Mouse (Mus musculus) regulatory T cell (primary cell): ENCODE data around the gene Hcls1.

ENCODE experiments used
- in situ Hi-C: fragments of 300-600 bp; cut with MboI, MseI; formaldehyde crosslinking; loops from one replicate; pipeline ENCODE4 v1.15.1; 2025; ENCODE audit warnings: high pct_unique_total_duplicates

The Hcls1 gene

DNA sequence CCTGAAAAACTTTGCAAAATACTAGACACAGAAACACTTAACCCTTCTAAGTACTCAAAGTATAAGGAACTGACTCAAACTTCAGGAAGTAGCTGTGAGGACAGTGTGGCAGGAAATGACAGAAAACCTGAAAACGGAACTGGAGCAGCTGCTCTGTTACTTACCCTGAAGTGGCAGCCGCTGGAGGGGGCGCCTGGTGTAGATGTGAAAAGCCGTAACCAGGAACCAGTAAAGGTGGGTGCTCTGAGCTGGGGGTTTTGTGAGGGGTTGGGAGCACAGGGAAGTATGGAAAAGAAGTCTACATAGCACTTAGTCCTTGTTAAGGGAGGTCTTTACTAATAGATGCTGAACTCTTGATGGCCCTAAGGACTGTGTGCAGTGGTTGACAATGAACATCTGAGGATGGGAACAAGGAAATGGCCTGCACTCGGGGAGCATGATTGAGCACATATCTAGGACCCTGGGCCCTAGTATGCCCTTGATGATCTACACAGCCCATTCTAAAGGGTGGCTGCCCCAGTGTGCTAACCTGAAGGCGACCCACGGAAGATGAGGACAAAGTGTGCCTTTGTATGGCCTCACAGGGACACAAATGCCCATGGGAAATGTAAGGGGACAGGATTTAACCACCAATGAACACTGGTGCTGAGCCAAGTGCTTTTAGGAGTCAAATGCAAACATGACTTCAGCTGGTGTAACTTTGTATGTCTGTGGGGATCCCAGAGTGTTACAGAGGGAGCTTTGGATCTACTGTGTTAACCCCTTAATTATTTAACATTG, at the start of gene Hcls1:
TSS of gene Hcls1 (plus strand) at position 143 of the 780 bp plus-strand sequence.
- in situ Hi-C loops: no loop called here

GRCm38 (mm10) chr16:36885912-36886311, 48.9 kb upstream of the Hcls1 start:
- in situ Hi-C loops: loop anchor here (5.0 kb wide), 1 partner anchor 126 kb away; the partner anchor contains the start of gene Polq

DNA sequence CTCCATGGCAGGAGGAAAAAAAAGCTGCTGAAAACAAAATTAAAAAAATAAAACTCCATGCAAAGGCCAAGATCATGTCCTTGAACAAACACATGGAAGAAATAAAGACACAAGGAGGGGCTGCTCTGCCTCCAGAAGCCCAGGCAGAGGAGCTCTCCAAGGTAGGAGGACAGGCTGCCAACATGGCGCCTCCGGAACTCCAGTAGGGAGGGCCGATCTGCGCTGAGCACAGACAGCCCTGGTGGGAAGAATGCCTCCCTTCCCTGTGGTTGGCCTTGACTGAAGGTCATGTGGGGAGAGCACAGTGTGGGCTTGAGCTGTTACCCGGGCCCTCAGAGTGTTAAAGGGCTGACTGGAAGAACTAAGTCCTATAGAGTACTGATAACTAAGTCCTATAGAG, 47.2 kb upstream of the Hcls1 start:
- in situ Hi-C loops: loop anchor here (5.0 kb wide), 1 partner anchor 125 kb away; the partner anchor contains the start of gene Polq

- in situ Hi-C loops: no loop called here
Measured at GRCm38 (mm10) chr16:36890559-36890958, 44.2 kb upstream of the Hcls1 start.

GRCm38 (mm10) chr16:36891415-36891814, 43.4 kb upstream of the Hcls1 start:
- in situ Hi-C loops: no loop called here

GRCm38 (mm10) chr16:36893317-36893716, 41.5 kb upstream of the Hcls1 start:
- in situ Hi-C loops: no loop called here

GRCm38 (mm10) chr16:36896712-36897111, 38.1 kb upstream of the Hcls1 start:
- in situ Hi-C loops: no loop called here

GRCm38 (mm10) chr16:36903156-36903555, 31.6 kb upstream of the Hcls1 start:
- in situ Hi-C loops: no loop called here

GRCm38 (mm10) chr16:36911909-36912308, 22.9 kb upstream of the Hcls1 start:
- in situ Hi-C loops: no loop called here

GRCm38 (mm10) chr16:36912311-36912710, 22.5 kb upstream of the Hcls1 start:
- in situ Hi-C loops: no loop called here

DNA sequence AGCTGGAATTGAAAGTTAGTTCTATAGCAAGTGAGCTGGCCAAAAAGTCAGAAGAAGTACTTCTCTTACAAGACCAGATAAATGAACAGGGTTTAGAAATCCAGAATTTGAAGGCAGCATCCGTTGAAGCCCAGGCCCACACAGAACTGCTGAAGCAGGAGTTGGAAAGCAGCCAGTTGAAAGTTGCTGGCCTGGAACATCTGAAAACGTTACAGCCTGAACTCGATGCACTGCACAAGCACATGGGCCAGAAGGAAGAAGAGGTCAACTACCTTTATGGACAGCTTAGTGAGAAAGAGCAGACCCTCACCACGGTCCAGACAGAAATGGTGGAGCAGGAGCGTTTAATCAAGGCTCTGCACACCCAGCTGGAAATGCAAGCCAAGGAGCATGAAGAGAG, 20.6 kb upstream of the Hcls1 start:
- in situ Hi-C loops: no loop called here

GRCm38 (mm10) chr16:36918505-36918904, 16.3 kb upstream of the Hcls1 start:
- in situ Hi-C loops: no loop called here

- in situ Hi-C loops: no loop called here
Measured at GRCm38 (mm10) chr16:36920410-36920809, 14.4 kb upstream of the Hcls1 start.

DNA sequence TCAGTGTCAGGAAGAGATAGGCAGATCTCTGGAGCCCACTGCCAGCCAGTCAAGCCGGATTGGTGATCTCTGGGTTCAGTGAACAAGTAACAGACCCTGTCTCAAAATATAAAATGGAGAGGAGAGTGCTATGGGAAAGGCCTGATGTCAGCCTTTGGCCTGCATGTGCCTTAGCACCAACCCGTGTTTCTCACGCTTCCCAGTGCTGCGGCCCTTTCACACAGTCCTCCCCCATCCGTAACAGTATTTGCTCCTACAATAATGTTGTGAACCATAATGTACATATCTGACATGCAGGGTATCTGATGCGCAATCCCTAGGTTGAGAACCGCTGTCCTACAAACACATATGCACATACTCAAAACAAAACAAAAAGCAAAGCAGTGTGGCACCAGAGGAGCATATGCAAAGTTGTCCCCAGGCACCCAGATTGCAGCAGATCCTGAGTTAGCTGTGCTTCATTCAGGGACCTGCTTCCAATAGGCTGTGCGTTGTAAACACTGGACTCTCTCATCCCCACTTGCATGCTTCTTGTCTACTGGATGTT, 13.6 kb upstream of the Hcls1 start:
- in situ Hi-C loops: no loop called here

- in situ Hi-C loops: no loop called here
Measured at GRCm38 (mm10) chr16:36921980-36922379, 12.8 kb upstream of the Hcls1 start.

DNA sequence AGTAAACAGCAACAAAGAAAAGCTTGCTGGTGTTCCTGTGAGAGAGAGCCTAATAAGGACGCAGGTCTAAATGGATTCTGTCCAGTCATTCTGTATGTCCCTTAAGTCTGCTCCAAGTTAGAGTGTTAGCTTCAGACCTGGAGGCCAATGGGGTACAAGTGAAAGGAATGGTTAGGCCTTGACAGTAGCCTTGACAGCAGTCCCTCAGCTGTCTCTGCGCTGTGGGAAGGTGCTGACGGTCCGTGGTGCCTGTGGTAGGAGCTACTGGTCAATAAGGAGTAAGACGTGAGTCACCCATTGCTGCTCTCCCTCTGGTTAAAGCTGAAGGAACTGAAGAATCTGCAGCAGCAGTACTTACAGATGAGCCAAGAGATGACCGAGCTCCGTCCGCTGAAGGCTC, 10.5 kb upstream of the Hcls1 start:
- in situ Hi-C loops: no loop called here

- in situ Hi-C loops: no loop called here
Measured at GRCm38 (mm10) chr16:36925351-36925750, 9.4 kb upstream of the Hcls1 start.

GRCm38 (mm10) chr16:36925797-36926196, 9.0 kb upstream of the Hcls1 start:
- in situ Hi-C loops: no loop called here

DNA sequence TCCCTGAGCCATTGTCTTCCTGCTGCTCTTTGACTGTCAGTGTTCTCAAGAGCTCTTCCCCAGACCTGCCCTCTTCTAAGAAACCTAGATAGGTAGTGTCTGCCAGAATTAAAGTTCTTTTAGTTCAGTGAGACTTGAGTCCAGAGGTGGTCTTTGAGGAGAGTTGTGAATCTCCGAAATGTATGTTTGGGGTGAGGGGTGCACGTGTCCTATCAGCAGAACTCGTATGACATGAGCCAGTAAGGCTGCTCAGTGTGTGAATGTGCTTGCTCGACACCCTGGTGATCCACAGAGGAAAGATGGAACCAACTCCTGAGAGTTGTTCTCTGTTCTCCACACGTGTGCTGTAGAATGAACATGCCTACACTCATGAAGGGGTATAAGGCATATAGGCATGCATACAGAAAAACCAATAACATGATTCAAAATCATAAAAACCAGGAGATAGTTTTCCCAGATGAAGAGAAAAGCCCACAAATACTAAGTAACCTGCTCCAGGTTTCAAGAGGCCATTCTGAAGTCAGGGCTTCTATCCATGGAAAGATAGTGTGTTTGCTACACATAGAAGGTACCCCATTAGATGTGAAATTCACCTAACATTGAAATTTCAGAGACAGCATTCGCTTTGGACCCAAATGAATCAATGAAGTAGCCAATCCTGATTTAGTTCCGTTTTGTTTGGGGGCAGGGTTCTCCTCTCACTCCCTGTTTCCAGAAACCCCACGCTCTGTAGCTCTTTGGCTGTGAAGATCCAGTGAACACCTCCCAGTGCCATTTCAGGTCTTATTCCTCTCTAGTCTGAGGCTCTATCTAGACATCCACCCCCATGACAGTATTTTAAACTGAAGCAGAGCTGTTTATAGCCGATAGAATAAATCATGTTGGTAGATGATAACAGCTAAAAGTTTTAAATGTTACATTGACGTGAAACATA, 8.0 kb upstream of the Hcls1 start:
- in situ Hi-C loops: no loop called here

DNA sequence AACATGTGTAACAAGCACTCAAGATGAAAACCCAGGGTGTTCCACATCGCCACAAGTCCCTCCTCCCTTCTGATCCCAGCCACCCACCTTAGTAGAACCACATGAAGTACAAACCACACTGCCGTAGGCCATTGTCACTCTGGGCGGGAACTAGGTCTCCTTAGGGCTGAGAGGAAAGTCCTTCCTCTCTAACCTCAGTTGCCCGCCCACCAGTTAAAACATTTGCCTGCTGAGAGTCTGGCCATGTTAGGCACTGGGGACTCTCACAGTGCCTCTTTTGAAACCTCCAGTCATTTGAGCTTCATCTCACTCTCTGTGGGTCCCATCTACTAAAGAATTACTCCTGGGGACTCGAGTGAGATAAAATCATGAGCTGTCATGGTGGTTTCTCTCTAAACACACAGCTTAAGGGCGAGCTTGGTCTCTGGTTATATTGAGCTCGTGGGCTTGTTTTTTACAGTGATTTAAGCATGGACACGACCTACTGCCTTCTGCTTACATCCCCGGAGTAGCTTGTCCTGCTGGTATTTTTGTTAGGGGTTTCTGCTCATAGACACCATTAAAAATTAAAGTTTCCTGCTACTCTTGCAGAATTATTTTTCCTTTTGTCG, 7.2 kb upstream of the Hcls1 start:
- in situ Hi-C loops: no loop called here

DNA sequence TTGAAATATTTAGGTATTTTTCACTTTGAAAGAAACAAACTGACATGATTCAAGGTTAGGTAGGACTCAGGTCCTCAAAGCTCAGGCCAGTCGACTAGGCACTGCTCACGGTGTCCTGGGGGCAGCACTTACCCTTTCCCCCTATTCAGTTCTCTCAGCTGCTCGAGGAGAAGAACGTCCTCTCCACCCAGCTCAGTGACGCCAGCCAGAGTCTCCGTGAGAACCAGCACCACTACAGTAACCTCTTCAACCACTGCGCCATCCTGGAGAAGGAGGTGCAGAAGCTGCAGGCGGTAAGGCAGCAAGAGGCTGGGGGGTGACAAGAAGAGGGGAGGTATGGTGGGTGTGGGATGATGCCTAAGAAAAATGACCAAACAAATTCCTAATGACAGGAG, 6.7 kb upstream of the Hcls1 start:
- in situ Hi-C loops: no loop called here

GRCm38 (mm10) chr16:36929216-36929615, 5.6 kb upstream of the Hcls1 start:
- in situ Hi-C loops: no loop called here
